Mouse (Mus musculus): ENCODE measurements around the gene Ap1ar.

DNA sequence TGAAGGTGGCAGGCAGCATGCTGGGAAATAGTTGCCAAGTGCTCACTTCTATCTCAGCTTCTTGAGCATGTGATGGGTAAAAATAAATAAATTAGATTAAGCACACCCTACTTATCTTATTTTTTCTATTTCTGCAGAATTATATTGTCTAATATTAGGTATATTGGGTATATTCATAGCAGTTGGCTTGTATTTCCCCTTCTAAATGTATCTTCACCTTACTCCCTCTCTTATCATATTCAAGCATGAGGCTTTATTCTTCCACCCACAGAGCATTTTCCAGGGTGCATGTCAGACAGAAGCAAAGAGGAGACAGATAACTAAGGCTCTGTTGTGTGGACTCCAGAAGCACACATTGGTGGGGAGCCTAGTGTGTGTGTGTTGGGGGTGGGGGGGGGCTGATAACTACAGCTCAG is 79.4 kb downstream of the Ap1ar start:
- TF ChIP-seq CTCF (IDR thresholded peaks at IDR 0.05; ENCODE audit: low read depth, low read length) (no peak), TAL1 (conservative IDR thresholded peaks at IDR 0.05; ENCODE audit: low read depth, low read length) (no peak)
